Mouse (Mus musculus): ENCODE data around the gene P3h4. TPM values are rescaled to one million over a fixed set of nuclear protein-coding genes. Genes with fewer than 3 reads are reported as not detected.

Gene P3h4
- polyA plus RNA-seq, 1 experiment from 2014 or later, result 71.5 TPM

- Histone ChIP-seq H3K36me3 (peaks cover 24% of the 10 kb centered on the region), H3K4me1 (peaks cover 38% of the 10 kb centered on the region), H3K9me3 (no peaks in the 10 kb centered on the region), H3K27me3 (no peaks in the 10 kb centered on the region), H3K9ac (no peak overlapping the region), H3K4me3 (no peak overlapping the region), H3K4me2 (no peak overlapping the region), H3K27ac (no peak overlapping the region)
- WGBS, result 87% methylated on average over 5 of the region's 5 CpGs
- no peak for ATAC-seq (ENCODE audit: borderline replicate concordance, extremely low read depth, low FRiP score, low TSS enrichment)
Observed at GRCm38 (mm10) chr11:100406995-100407705, 7.5 kb downstream of the P3h4 start.

- Histone ChIP-seq H3K4me1 (peaks cover 35% of the 10 kb centered on the region), H3K9me3 (no peaks in the 10 kb centered on the region), H3K4me3 (no peak overlapping the region), H3K9ac (no peak overlapping the region), H3K27ac (no peak overlapping the region), H3K27me3 (no peaks in the 10 kb centered on the region), H3K4me2 (no peak overlapping the region), H3K36me3 (peaks cover 24% of the 10 kb centered on the region)
- ATAC-seq (ENCODE audit: borderline replicate concordance, extremely low read depth, low FRiP score, low TSS enrichment), result peak; percentile 13; the same call in 1 of the 2 replicates
- 72% methylated on average over 8 of the region's 8 CpGs for WGBS
Observed at GRCm38 (mm10) chr11:100406273-100406672, 8.4 kb downstream of the P3h4 start.

DNA sequence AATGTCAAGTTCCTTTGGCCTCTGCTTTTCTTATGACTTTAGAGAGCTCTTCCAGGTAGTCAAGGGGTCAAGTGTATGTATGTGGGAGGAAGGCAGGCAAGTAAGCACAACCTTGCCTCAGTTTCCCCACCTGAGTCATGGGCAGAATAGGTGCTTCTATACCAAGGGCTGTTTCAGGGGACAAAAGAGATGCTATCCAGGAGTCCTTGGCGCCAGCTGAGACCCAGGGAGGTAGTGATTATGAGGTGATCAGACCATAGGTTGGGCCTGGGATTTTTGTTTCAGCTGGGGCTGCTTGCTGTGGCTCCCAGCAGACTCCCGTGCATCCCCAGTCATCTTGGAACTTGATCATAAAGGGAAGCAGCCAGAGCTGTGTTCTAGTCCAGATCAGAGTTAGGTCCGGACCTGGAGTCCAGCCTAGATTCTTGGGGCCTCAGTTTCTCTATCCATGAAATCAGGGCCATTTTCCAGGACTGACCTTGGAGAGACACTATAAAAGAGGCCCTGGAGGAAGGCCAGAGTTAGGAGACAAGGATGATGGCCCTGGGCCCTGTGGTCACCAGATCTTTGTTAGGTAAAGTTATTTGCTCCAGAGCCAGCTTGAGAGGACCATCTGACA lies 10.1 kb downstream of the P3h4 start:
- 87% methylated on average over 3 of the region's 3 CpGs for WGBS
- no peak overlapping the region for H3K9ac ChIP-seq
- H3K4me3 ChIP-seq, result no peak overlapping the region
- peaks cover 35% of the 10 kb centered on the region for H3K4me1 ChIP-seq
- no peak for ATAC-seq (ENCODE audit: borderline replicate concordance, extremely low read depth, low FRiP score, low TSS enrichment)
- H3K27me3 ChIP-seq, result no peaks in the 10 kb centered on the region
- H3K36me3 ChIP-seq, result peaks cover 11% of the 10 kb centered on the region
- H3K27ac ChIP-seq, result peak overlapping the region; percentile 85; the same call in 1 of the 2 replicates
- no peak overlapping the region for H3K4me2 ChIP-seq
- no peaks in the 10 kb centered on the region for H3K9me3 ChIP-seq

- peaks cover 39% of the 10 kb centered on the region for H3K4me1 ChIP-seq
- ATAC-seq (ENCODE audit: borderline replicate concordance, extremely low read depth, low FRiP score, low TSS enrichment), result peak; percentile 16; the same call in 1 of the 2 replicates
- H3K27ac ChIP-seq, result peak overlapping the region; percentile 85
- peaks cover 5% of the 10 kb centered on the region for H3K36me3 ChIP-seq
- H3K9me3 ChIP-seq, result no peaks in the 10 kb centered on the region
- H3K4me3 ChIP-seq, result no peak overlapping the region
- H3K4me2 ChIP-seq, result no peak overlapping the region
- 26% methylated on average over 10 of the region's 10 CpGs for WGBS
- H3K9ac ChIP-seq, result no peak overlapping the region
- H3K27me3 ChIP-seq, result no peaks in the 10 kb centered on the region
Observed at GRCm38 (mm10) chr11:100403445-100404134, 11.0 kb downstream of the P3h4 start.

DNA sequence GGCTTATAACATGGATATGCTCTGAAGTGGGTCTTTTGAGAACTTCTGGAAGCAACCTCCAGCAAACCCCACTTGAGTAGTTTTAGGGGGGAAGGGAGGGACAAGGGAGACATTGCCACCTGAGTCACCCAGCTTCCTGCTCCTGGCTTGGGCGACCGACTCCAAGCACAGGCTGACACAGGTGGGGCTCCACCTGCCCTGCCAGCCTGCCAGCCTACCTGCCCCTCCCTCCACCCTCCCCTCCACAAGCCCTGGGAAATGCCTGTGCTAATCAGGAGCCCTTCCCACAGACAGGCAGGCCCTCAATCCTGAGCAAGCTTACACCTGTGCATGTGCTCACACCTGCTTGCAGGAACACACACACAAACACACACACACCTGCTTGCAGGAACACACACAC lies 12.0 kb downstream of the P3h4 start:
- H3K27me3 ChIP-seq, result no peaks in the 10 kb centered on the region
- peak; percentile 19; the same call in 1 of the 2 replicates for ATAC-seq (ENCODE audit: borderline replicate concordance, extremely low read depth, low FRiP score, low TSS enrichment)
- H3K27ac ChIP-seq, result peak overlapping the region; percentile 85
- 57% methylated on average over 2 of the region's 2 CpGs for WGBS
- H3K9me3 ChIP-seq, result no peaks in the 10 kb centered on the region
- no peak overlapping the region for H3K9ac ChIP-seq
- peaks cover 44% of the 10 kb centered on the region for H3K4me1 ChIP-seq
- H3K4me2 ChIP-seq, result no peak overlapping the region
- H3K4me3 ChIP-seq, result no peak overlapping the region
- H3K36me3 ChIP-seq, result no peaks in the 10 kb centered on the region

DNA sequence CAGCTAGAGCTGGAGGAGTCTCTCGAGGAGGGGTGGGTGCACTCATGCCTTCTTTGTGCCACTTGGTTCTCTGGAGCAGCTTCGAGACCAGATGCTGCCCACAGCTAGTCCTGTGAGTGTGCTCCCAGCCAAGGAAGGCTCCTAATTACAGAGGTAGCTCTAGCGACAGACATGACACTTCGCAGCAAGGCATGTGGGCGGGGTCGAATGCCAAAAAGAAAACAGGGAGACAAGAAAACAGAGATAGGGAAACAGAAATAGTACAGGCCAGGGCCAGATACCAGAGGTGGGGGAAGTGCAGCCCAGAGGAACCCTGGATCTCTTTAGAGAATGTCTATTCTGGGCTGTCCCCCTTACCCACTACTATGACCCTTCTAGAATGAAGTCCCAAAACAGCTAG lies 12.4 kb downstream of the P3h4 start:
- no peaks in the 10 kb centered on the region for H3K27me3 ChIP-seq
- no peak overlapping the region for H3K9ac ChIP-seq
- no peak overlapping the region for H3K4me2 ChIP-seq
- peak overlapping the region; percentile 85 for H3K27ac ChIP-seq
- no peaks in the 10 kb centered on the region for H3K9me3 ChIP-seq
- no peaks in the 10 kb centered on the region for H3K36me3 ChIP-seq
- no peak for ATAC-seq (ENCODE audit: borderline replicate concordance, extremely low read depth, low FRiP score, low TSS enrichment)
- H3K4me1 ChIP-seq, result peaks cover 44% of the 10 kb centered on the region
- no peak overlapping the region for H3K4me3 ChIP-seq
- WGBS, result 28% methylated on average over 6 of the region's 6 CpGs

DNA sequence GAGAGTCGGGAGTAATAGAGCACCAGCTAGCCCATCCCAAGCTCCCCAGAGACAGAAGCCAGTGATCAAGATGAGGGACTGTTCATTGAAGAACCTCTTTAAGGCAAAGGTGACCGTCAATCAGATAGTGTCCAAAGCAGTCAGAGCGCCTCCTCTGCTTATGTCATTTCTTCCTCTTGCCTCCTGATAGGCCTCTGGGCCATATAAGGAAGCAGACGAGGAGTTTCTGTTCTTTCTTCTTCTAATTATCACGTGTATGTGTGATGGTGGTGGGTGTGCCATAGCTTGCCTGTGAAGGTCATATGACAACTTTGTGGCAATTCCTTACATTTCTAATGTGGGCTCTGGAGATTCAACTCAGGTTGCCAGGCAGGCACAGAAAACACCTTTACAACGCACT lies 13.8 kb downstream of the P3h4 start:
- no peak overlapping the region for H3K4me2 ChIP-seq
- no peaks in the 10 kb centered on the region for H3K9me3 ChIP-seq
- ATAC-seq (ENCODE audit: borderline replicate concordance, extremely low read depth, low FRiP score, low TSS enrichment), result no peak
- no peak overlapping the region for H3K9ac ChIP-seq
- no peaks in the 10 kb centered on the region for H3K36me3 ChIP-seq
- H3K4me3 ChIP-seq, result no peak overlapping the region
- H3K4me1 ChIP-seq, result peaks cover 55% of the 10 kb centered on the region
- H3K27ac ChIP-seq, result no peak overlapping the region
- H3K27me3 ChIP-seq, result no peaks in the 10 kb centered on the region
- WGBS, result 69% methylated on average over 6 of the region's 6 CpGs

DNA sequence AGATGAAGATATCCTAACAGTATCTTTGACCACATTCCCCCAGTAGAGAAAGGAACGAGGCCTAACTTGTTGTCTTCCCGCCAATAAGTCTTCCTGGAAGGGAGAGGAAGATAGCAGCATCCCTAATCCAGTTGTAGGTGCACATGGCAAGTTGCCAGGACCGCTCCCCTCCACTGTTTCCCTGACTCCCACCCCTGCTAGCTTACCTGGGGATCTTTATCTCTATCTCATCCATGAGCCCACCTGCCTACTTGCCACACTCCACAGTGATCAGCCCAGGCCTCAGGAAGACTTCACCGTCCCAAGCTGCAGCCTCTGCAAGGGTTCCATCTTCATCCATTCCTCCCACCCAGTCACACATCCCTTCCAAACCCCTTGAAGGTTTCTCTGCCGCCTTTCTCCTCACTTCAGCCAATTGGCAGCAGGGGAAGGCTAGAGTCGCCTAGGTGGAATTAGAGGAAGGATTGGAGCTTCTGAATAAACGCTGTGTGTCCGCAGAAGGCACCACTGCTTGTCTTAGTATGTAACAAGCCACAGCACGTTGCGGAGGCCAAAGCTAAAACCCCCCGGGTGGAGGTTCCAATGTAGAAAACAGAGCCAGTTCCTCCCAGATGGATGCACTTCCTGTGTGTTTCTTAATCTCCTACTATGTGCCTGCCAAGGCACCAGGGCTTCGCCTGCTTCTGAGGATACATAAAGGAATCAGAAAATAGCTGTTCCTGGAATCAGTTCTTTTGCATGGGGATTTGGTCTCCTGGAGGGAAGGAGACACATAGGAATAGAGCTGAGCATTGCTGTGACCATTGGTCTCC lies 14.7 kb downstream of the P3h4 start:
- Histone ChIP-seq H3K27me3 (no peaks in the 10 kb centered on the region), H3K9me3 (no peaks in the 10 kb centered on the region), H3K27ac (0 out of 2 replicates have a peak overlapping the region, but pooled peaks have one; percentile 22), H3K9ac (no peak overlapping the region), H3K36me3 (no peaks in the 10 kb centered on the region), H3K4me3 (no peak overlapping the region), H3K4me1 (peaks cover 65% of the 10 kb centered on the region), H3K4me2 (no peak overlapping the region)
- WGBS, result 69% methylated on average over 12 of the region's 12 CpGs
- ATAC-seq (ENCODE audit: borderline replicate concordance, extremely low read depth, low FRiP score, low TSS enrichment), result no peak

DNA sequence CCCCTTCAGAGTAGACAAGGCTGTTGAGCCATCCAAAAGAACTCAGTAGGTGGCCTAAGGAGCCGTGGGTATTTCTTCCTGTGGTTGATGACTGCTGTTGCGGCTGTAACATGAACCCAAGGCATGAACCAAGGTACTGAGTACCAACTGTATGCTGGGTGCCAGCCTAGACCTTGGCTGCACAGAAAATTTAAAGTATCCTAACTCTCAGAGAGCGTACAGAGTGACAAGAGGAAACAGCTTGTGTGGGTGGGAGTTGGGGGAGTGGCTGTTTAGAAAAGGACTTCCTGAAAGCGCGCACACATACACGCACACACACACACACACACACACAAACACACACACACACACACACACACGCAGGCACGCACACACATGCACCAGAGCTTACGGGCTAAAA lies 15.3 kb downstream of the P3h4 start:
- 67% methylated on average over 9 of the region's 9 CpGs for WGBS
- no peaks in the 10 kb centered on the region for H3K36me3 ChIP-seq
- peaks cover 71% of the 10 kb centered on the region for H3K4me1 ChIP-seq
- no peak overlapping the region for H3K4me3 ChIP-seq
- H3K27ac ChIP-seq, result 0 out of 2 replicates have a peak overlapping the region, but pooled peaks have one; percentile 42
- ATAC-seq (ENCODE audit: borderline replicate concordance, extremely low read depth, low FRiP score, low TSS enrichment), result no peak
- no peak overlapping the region for H3K9ac ChIP-seq
- H3K4me2 ChIP-seq, result peak overlapping the region; percentile 12; the same call in 1 of the 2 replicates
- H3K9me3 ChIP-seq, result no peaks in the 10 kb centered on the region
- no peaks in the 10 kb centered on the region for H3K27me3 ChIP-seq

- peak overlapping the region; percentile 62 for H3K27ac ChIP-seq
- H3K4me3 ChIP-seq, result peak overlapping the region; percentile 87; the same call in 1 of the 2 replicates
- no peaks in the 10 kb centered on the region for H3K9me3 ChIP-seq
- H3K4me2 ChIP-seq, result no peak overlapping the region
- no peaks in the 10 kb centered on the region for H3K27me3 ChIP-seq
- no peaks in the 10 kb centered on the region for H3K36me3 ChIP-seq
- peaks cover 71% of the 10 kb centered on the region for H3K4me1 ChIP-seq
- ATAC-seq (ENCODE audit: borderline replicate concordance, extremely low read depth, low FRiP score, low TSS enrichment), result no peak
- no peak overlapping the region for H3K9ac ChIP-seq
- 89% methylated on average over 7 of the region's 7 CpGs for WGBS
Observed at GRCm38 (mm10) chr11:100398517-100398916, 16.1 kb downstream of the P3h4 start.

- WGBS, result 2% methylated on average over 37 of the region's 37 CpGs
Observed at GRCm38 (mm10) chr11:100397600-100398389, 16.8 kb downstream of the P3h4 start, which contains the start of gene Jup. Jup (minus strand) TSS chr11:100397763.

More at GRCm38 (mm10) chr11:100397600-100398389, 16.8 kb downstream of the P3h4 start, which contains the start of gene Jup:
- Histone ChIP-seq H3K27ac (peak within 1 kb of the TSS; percentile 95), H3K4me1 (peaks cover 71% of the 10 kb centered on the region), H3K9ac (peak within 1 kb of the TSS; percentile 83), H3K4me3 (peak within 1 kb of the TSS; percentile 87), H3K27me3 (no peaks in the 10 kb centered on the region), H3K4me2 (peak within 1 kb of the TSS; percentile 68), H3K9me3 (no peaks in the 10 kb centered on the region), H3K36me3 (no peaks in the 10 kb centered on the region)
- peak; percentile 98 for ATAC-seq (ENCODE audit: borderline replicate concordance, extremely low read depth, low FRiP score, low TSS enrichment)
